Mouse (Mus musculus) brain, embryonic 14.5 days (tissue): ENCODE measurements around the gene Elmo3. TPM values are rescaled to one million over a fixed set of nuclear protein-coding genes. Genes with fewer than 3 reads are reported as not detected.

Experiments
- DNase-seq: peaks from one replicate; pipeline ENCODE4 v3.0.0-alpha.2; 2011; ENCODE audit warnings: low read depth
- CTCF ChIP-seq: fragments of 200-500 bp; IDR thresholded peaks from 2 replicates; pipeline ENCODE4 v1.5.1; 2012; ENCODE audit warnings: inconsistent platforms, mild to moderate bottlenecking, moderate library complexity, borderline replicate concordance; ENCODE audit not compliant: insufficient read depth, insufficient read length; ENCODE audit errors: extremely low read depth
- POLR2A ChIP-seq: fragments of 200-500 bp; IDR thresholded peaks from 2 replicates; pipeline ENCODE4 v1.6.1; 2012; ENCODE audit warnings: mild to moderate bottlenecking, inconsistent platforms, borderline replicate concordance; ENCODE audit not compliant: poor library complexity, insufficient read depth, insufficient read length, severe bottlenecking; ENCODE audit errors: extremely low read depth
- polyA plus RNA-seq: library from polyadenylated mRNA; depleted of rRNA; stranded (reverse); fragments of >200 nt; gene quantifications from 2 replicates; pipeline ENCODE4 v1.2.3, GENCODE M21; 2012; rRNA removed

The Elmo3 gene
- 2.3 TPM in 2 replicates for polyA plus RNA-seq

DNA sequence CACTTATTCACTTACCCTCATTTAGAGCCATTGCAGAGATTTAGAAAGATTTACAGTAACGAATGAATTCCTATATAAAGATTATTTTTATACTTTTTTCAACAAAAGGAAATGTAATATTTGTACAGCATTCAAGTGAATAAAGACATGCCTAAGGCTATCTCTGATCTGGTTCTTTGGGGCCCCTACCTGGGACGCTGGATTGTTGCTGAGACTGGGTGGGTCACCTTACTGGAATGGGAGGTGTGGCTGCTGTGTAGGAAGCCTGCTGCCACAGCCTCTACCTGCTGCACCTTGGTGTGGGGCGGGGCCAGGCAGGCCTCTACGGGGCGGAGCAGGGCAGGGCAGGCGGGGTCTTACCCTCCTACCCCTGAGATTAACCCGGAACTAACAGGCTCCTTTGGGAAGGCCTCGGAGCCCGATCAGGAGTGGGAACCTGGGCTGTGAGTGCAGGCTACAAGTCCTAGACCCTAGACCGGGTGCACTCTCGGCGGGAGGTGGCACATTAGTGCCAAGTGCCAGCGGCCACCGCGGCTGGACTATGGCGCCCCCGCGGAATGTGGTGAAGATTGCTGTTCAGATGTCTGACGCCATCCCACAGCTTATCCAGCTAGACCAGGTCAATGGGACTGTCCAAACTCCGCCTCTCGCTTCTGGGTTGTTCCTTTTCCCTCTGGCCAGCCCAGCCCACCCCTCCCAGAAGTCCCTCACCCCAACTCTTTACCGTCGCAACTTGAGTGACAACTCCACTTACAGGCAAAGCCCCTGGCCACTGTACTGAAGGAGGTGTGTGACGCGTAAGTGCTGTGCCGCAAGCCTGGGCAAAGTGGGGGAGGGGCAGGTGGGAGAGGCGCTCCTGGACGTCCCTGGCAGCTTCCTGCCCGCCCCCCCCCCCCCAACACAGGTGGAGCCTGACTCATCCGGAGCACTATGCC is at the start of gene Elmo3:
Elmo3 (plus strand) TSS at position 391 of the 935 bp plus-strand sequence.
- no peak for TF ChIP-seq CTCF
- no peak for TF ChIP-seq POLR2A
- peak; percentile 40 for DNase-seq

DNA sequence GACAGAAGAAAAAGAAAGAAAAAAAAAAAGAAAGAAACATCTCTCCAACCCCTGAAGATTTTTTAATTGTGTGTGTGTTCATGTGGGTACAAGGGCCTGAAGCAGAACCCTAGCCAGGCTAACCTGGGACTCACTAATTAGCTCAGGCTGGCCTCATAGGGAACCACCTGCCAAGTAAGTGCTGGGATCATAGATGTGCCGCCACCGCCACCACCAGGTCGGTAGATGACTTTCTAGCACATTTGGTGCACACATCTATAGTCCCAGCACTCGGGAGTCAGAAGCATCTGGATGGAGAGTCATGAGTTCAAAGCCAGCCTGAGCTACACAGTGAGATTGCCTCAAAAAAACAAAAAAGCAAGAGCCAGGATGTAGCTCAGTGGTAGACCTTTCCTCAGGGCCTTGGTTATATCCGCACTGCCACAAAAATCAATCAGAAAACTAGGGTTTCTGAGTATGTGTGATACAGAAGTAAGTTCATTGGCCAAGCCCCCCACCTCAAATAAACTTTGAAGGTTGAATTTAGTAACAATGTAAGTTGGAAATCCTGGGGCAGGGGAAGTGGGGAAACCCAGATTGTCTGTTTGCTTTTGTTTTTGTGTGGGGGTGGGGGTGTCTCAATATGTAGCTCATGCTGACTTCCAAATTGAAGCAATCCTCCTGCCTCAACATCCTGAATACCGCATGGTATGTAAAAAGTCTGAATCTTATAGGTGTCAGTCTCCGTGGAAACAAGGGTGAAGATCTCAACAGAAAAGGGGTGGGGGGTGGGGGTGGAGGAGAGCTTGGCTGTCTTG is 47.9 kb upstream of the Elmo3 start:
- no peak for TF ChIP-seq POLR2A
- TF ChIP-seq CTCF: no peak
- no peak for DNase-seq

- DNase-seq: peak; percentile 65
- TF ChIP-seq CTCF (0 out of 2 replicates have a peak, but pooled peaks have one; percentile 14), POLR2A (no peak)
Observed at GRCm38 (mm10) chr8:105258911-105259720, 46.3 kb upstream of the Elmo3 start.

DNA sequence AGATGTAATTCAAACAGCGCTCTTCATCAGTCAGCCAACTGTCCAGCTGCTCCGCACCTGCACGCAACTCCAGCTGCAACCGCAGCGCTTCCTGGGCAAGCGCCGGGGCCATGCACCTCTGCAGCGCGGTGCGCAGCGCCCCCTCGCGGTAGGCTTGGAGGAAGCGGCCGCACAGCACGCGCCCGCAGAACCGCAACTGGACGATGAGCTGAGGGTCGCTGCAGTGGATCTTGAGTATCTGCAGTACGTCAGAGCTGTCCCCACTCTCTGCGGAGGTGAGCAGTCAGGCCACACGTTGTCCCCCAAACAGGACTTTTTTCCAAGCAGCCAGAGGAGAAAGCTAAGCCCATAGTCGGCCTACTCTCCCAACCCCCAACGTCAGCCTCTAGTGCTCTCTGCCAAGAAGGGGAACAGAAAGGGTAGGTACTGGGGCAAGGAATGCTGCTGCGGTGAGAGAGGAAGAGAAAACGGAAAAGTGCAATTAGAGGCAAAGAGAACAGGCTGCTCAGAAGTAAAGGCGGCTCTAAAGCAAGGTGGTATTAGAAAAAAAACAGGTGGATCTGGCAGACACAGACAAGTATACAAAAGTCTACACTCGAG is 45.6 kb upstream of the Elmo3 start:
- DNase-seq: peak; percentile 80
- TF ChIP-seq CTCF (peak; percentile 97), POLR2A (no peak)

DNA sequence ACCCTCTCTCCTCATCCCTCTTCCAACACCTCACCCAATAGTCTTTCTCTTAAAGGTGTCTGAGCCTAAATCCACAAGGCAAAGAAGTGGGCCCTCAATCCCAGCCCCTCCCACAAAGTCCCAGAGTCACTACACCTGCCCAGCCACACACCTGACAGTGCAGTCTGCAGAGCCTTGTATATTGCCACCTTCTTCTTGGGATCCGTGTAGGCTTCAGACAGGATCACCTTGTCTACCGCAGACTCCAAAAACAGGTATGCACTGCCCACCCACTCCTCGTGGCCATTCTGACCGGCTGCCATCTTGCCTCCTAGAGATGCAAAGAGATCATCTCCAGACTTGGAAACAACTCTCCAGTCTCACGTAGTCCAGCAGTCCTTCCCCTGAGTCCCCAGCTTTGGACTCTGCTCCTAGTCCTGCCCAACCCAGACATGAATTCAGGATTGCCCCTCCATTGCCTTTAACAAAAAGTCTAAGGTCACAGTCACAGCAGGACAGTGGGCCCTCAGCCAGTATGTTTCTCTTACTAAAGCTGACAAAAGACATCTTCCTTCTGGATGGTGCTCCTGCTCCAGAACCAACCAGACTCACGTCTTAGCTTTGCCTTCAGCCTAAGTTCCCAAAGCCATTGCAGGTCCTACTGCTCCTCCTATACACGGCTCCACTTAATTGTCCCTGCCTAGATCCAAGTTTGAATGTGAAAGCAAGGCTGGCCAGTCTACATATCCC is 44.9 kb upstream of the Elmo3 start:
- TF ChIP-seq CTCF (no peak), POLR2A (no peak)
- no peak for DNase-seq

GRCm38 (mm10) chr8:105261326-105261980 is 43.9 kb upstream of the Elmo3 start:
- DNase-seq: no peak
- TF ChIP-seq POLR2A (no peak), CTCF (no peak)

DNA sequence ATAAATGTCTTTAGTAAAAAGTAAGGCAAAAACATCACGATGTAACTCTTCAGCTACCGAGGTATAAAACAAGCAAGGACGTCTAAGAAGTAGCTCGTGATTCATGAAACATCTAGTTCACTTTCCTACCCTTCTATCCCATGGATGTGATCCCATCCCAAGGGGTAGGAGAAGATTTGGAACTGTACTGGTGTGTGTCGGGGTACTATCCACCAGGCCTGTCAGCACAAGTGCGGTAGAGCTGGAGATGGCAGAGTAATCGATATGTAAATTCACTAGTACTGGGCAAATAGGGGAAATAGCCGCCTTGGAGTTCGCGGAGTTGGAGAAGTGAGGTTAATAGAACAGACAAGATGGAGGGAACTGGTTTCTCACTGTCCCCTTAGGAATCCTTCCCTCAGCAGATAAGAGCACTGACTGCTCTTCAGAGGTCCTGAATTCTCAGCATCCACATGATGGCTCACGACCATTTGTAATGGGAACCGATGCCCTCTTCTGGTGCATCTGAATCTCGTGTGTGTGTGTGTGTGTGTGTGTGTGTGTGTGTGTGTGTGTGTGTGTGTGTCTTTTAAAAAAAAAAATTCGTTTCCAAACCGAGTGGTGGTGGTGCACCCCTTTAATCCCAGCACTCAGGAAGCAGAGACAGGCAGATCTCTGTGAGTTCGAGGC is 42.0 kb upstream of the Elmo3 start:
- DNase-seq: no peak
- no peak for TF ChIP-seq CTCF
- no peak for TF ChIP-seq POLR2A

GRCm38 (mm10) chr8:105264024-105264982 is 41.1 kb upstream of the Elmo3 start, which contains the start of the genes Tradd and Fbxl8:
Tradd (minus strand) TSS chr8:105264609.
Fbxl8 (plus strand) TSS chr8:105264648.
- no peak for TF ChIP-seq CTCF
- TF ChIP-seq POLR2A: no peak
- peak; percentile 58 for DNase-seq
